In genomic region chr11:11923345-11923744, GRCm38 (mm10) we compare ENCODE assay signal across 19 mouse cellular contexts. TPM values are rescaled to one million over a fixed set of nuclear protein-coding genes. Genes with fewer than 3 reads are reported as not detected.
DNase-seq lines count a peak whose midpoint lies in the region; ATAC-seq and TF ChIP-seq lines count a peak whose summit lies in the region.
"Had no signal": no experiment of that assay in that cellular context is flagged by ENCODE, and none has a peak within 500 bp of the region (broad histone marks: within the 10 kb centered on the region; RNA-seq: fewer than 3 reads in every experiment).

No protein-coding gene starts in this region.

- 79% methylated on average over 3 of the region's 3 CpGs for WGBS in intestine, embryonic 15.5 days
- 49% methylated on average over 3 of the region's 3 CpGs for WGBS in liver, embryonic 14.5 days (ENCODE audit: insufficient replicate concordance)

- no peaks in the 10 kb centered on the region for H3K36me3 ChIP-seq in G1E (replicated peaks)
- H3K36me3 ChIP-seq in intestine, embryonic 15.5 days, result no peaks in the 10 kb centered on the region
- no peaks in the 10 kb centered on the region for H3K36me3 ChIP-seq in liver, embryonic 14.5 days (replicated peaks; ENCODE audit: control insufficient read depth, insufficient read depth, low read depth)
- H3K36me3 ChIP-seq: forebrain, embryonic 12.5 days; heart, embryonic 15.5 days; hindbrain, embryonic 10.5 days had no signal

- H3K4me3 ChIP-seq in G1E (ENCODE audit: low read depth, low read length), result no peak overlapping the region
- H3K4me3 ChIP-seq in intestine, embryonic 15.5 days (replicated peaks), result no peak overlapping the region
- no peak overlapping the region for H3K4me3 ChIP-seq in liver, embryonic 14.5 days (ENCODE audit: insufficient read depth in 1 of 2, low read depth in 2 of 2, low read length in 2 of 2)
- H3K4me3 ChIP-seq: forebrain, embryonic 12.5 days; heart, embryonic 15.5 days; hindbrain, embryonic 10.5 days; megakaryocyte, embryonic 14.5 days had no signal

- peak; percentile 84 for ATAC-seq in G1E (ENCODE audit: extremely low read depth, insufficient number of reproducible peaks, low FRiP score, poor library complexity, severe bottlenecking)
- ATAC-seq in intestine, embryonic 15.5 days, result peak; percentile 82
- ATAC-seq in liver, embryonic 14.5 days (ENCODE audit: insufficient read depth), result peak; percentile 77
- ATAC-seq: hindbrain, postnatal 0 days had no signal

- peak; percentile 65 for TF ChIP-seq EP300 in liver, embryonic 14.5 days (IDR thresholded peaks at IDR 0.05; ENCODE audit: low read depth)

- H3K27me3 ChIP-seq in G1E (ENCODE audit: insufficient read depth, low read length), result peaks cover 50% of the 10 kb centered on the region
- no peaks in the 10 kb centered on the region for H3K27me3 ChIP-seq in intestine, embryonic 15.5 days (replicated peaks)
- H3K27me3 ChIP-seq in liver, embryonic 14.5 days (ENCODE audit: control insufficient read depth, insufficient read depth, low read length), result no peaks in the 10 kb centered on the region
- H3K27me3 ChIP-seq: forebrain, embryonic 12.5 days; heart, embryonic 15.5 days; megakaryocyte, embryonic 14.5 days had no signal

- peaks cover 25% of the 10 kb centered on the region for H3K4me1 ChIP-seq in G1E (ENCODE audit: insufficient read depth, low read depth, low read length)
- no peaks in the 10 kb centered on the region for H3K4me1 ChIP-seq in intestine, embryonic 15.5 days (replicated peaks)
- peaks cover 11 to 14% of the 10 kb centered on the region in 2 experiments for H3K4me1 ChIP-seq in liver, embryonic 14.5 days (replicated peaks; ENCODE audit: control insufficient read depth in 2 of 2, insufficient read depth in 2 of 2, low read length in 1 of 2)
- H3K4me1 ChIP-seq: forebrain, embryonic 12.5 days; heart, embryonic 15.5 days had no signal

- no peak for TF ChIP-seq CTCF in G1E (IDR thresholded peaks at IDR 0.05; ENCODE audit: low read depth, low read length)
- no peak for TF ChIP-seq CTCF in liver, embryonic 14.5 days (IDR thresholded peaks at IDR 0.05; ENCODE audit: low read depth)

- H3K9ac ChIP-seq in intestine, embryonic 15.5 days, result no peak overlapping the region
- no peak overlapping the region for H3K9ac ChIP-seq in liver, embryonic 14.5 days (replicated peaks)
- H3K9ac ChIP-seq: forebrain, embryonic 12.5 days; heart, embryonic 15.5 days had no signal

- DNase-seq in 416B (ENCODE audit: low read depth) (peak; percentile 75), G1E (ENCODE audit: low spot score) (peak; percentile 7)
- peak; percentile 23 to 49 (median 47) for DNase-seq in liver, embryonic 14.5 days (ENCODE audit: low read depth in 3 of 3, low spot score in 3 of 3)
- DNase-seq in right cerebral cortex, postnatal 4 days, result no peak
- no peak for DNase-seq in cerebellum, adult 11 months
- no peak for DNase-seq in cerebellum, adult 9-11 months
- DNase-seq: adrenal gland, postnatal 25 days; cerebellum, adult 8-10 months; gastrocnemius, postnatal 25 days; kidney, adult 9 months; kidney, postnatal 4 days; lung, adult 2 months had no signal

- no peaks in the 10 kb centered on the region for H3K9me3 ChIP-seq in G1E (replicated peaks)
- no peaks in the 10 kb centered on the region for H3K9me3 ChIP-seq in intestine, embryonic 15.5 days
- no peaks in the 10 kb centered on the region for H3K9me3 ChIP-seq in liver, embryonic 14.5 days (ENCODE audit: control insufficient read depth, low read length)
- H3K9me3 ChIP-seq: forebrain, embryonic 12.5 days; heart, embryonic 15.5 days; hindbrain, embryonic 10.5 days; megakaryocyte, embryonic 14.5 days had no signal

- H3K4me2 ChIP-seq in intestine, embryonic 15.5 days (replicated peaks), result no peak overlapping the region
- peak overlapping the region; percentile 28 for H3K4me2 ChIP-seq in liver, embryonic 14.5 days (ENCODE audit: low read depth)
- H3K4me2 ChIP-seq: forebrain, embryonic 12.5 days; heart, embryonic 15.5 days had no signal

- no peak overlapping the region for H3K27ac ChIP-seq in intestine, embryonic 15.5 days
- no peak overlapping the region for H3K27ac ChIP-seq in liver, embryonic 14.5 days
- H3K27ac ChIP-seq: forebrain, embryonic 12.5 days; heart, embryonic 15.5 days; hindbrain, embryonic 10.5 days; hindbrain, postnatal 0 days had no signal

RNA-seq across cellular contexts. Expression of gene Ddc, which starts 25.4 kb away (rescaled TPM):
- not detected in 2 replicates for total RNA-seq in G1E (2014; fragmentation: Nextera tagmentation)
- total RNA-seq in G1E (2017), result 2.9 and 3.0 TPM in 2 replicates
- polyA plus RNA-seq in G1E (2012), result 0.08 and 0.13 TPM in 2 replicates
- polyA plus RNA-seq in intestine, embryonic 15.5 days (2015; fragmentation: Nextera tagmentation; extraction: Ambion mirVana), result 46.3 and 52.2 TPM in 2 replicates
- polyA plus RNA-seq in liver, embryonic 14.5 days (2012; rRNA removed), result 3.0 and 4.3 TPM in 2 replicates
- polyA plus RNA-seq in liver, embryonic 14.5 days (2014; fragmentation: Nextera tagmentation; extraction: Ambion mirVana), result 7.4 and 8.2 TPM in 2 replicates
- total RNA-seq: common myeloid progenitor, adult 5-6 weeks had no signal

Comparison
In these comparisons a context has a peak if more than half of its experiments do, and no peak if none do; other contexts are left out.
1. DNase-seq: peak in 416B (single experiment), G1E (single experiment) and liver, embryonic 14.5 days (3 of 3); none in right cerebral cortex, postnatal 4 days (single experiment), cerebellum, adult 11 months (single experiment) and cerebellum, adult 9-11 months (single experiment).
2. Peak in every context shown above with its lines, with median percentiles within 50 percentile points of each other: ATAC-seq.